Mouse (Mus musculus) CH12.LX (cell line): Measurements from ENCODE around the gene Ippk.

Experiments
- MAX ChIP-seq: IDR thresholded peaks from 2 replicates; pipeline ENCODE4 v1.6.1; 2011; ENCODE audit warnings: low read length, improper control_type of control experiment
- POLR2A ChIP-seq: IDR thresholded peaks from 2 replicates; pipeline ENCODE4 v1.6.1; 2011; ENCODE audit warnings: low read depth, mild to moderate bottlenecking, improper control_type of control experiment, low read length

GRCm38 (mm10) chr13:49449318-49449749, 28.3 kb downstream of the Ippk start:
- TF ChIP-seq MAX (no peak), POLR2A (no peak)
